Mouse (Mus musculus) kidney, adult 2 months (tissue): ENCODE measurements around the gene Ankdd1b.

Source experiments
- CTCF ChIP-seq: fragments of 200-500 bp; conservative IDR thresholded peaks from 2 replicates; pipeline ENCODE4 v1.5.1; 2011; ENCODE audit warnings: low read depth, mild to moderate bottlenecking, control low read depth, low read length, moderate library complexity, mixed read lengths; ENCODE audit not compliant: insufficient read depth, insufficient read length
- POLR2A ChIP-seq: fragments of 200-500 bp; IDR thresholded peaks from one replicate; pipeline ENCODE4 v1.6.1; 2011; ENCODE audit warnings: low read depth, low read length, control low read depth

GRCm38 (mm10) chr13:96434899-96435331, 36.1 kb downstream of the Ankdd1b start:
- no peak for TF ChIP-seq CTCF
- TF ChIP-seq POLR2A: no peak
